Mouse (Mus musculus): ENCODE measurements around the gene Senp5. TPM values are rescaled to one million over a fixed set of nuclear protein-coding genes. Genes with fewer than 3 reads are reported as not detected.

The Senp5 gene
- total RNA-seq, 2 experiments from 2014 or later = 9.2 to 9.4 TPM

GRCm38 (mm10) chr16:31944698-31945255, 58.3 kb downstream of the Senp5 start:
- intact Hi-C loops (cut with DNase I) = no loop called here
- no peak for DNase-seq

DNA sequence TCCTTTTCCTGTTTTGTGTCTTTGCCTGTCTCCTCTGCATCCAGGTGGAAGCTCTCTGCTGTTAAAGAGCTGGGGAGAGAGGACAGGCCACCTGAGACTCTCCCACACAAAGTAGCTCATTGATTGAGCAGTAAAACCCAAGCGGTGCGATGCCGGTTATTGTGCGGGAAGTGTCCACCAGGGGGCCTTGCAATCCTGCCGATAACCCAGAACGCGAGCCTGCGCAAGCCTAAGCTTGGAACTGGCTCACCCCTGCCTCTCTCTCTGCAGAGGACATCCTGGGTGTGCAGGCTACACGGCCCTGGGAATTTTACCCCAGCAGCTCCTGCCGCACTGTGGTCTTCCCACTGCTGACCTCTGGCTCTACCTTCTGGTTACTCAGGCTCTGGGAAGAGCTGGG, 59.1 kb downstream of the Senp5 start:
- intact Hi-C loops (cut with DNase I) = no loop called here
- DNase-seq = peak; percentile 57 to 66

DNA sequence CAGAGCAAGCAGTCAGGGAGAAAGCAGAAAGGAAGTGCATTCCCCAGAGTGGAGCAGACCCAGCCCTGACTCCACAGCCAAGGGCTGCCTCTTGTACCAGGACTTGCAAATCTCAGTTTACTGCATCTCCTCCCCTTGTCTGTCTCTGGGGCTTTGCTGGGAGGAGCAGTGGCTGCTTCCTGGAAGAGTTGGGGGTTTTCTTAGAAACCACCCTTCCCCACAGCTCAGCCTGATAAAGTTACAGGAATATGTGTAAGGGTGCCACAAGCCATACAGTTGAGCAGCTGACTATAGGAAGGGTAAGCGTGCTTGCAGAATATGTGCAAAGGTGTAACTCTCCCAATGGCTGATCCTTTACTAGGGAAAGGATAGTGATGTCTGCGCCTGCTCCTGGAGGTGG, 62.5 kb downstream of the Senp5 start:
- intact Hi-C loops (cut with DNase I) = no loop called here
- no peak for DNase-seq

GRCm38 (mm10) chr16:31938856-31939255, 64.2 kb downstream of the Senp5 start:
- no peak for DNase-seq
- intact Hi-C loops (cut with DNase I) = no loop called here

DNA sequence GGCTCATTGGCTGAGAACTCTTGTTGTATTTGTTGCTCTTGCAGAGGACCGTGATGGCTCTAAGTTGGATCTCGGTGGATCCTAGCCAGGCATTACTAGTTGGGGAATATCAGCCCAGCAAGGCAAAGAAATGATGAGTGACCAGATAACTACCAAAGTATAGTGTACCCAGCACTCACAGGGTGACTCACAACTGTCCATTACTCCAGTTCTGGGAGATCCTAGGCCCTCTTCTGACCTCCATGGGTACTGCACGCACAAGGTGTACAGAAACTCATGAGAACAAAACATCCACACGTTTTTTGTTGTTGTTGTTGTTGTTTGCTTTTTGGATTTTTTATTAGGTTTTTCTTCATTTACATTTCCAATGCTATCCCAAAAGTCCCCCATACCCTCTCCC, 66.5 kb downstream of the Senp5 start:
- intact Hi-C loops (cut with DNase I) = no loop called here

GRCm38 (mm10) chr16:31935091-31935979, 67.8 kb downstream of the Senp5 start:
- no peak for DNase-seq
- intact Hi-C loops (cut with DNase I) = no loop called here

More for the DNA sequence above, 66.5 kb downstream of the Senp5 start:
- no peak for DNase-seq

GRCm38 (mm10) chr16:31934550-31935010, 68.5 kb downstream of the Senp5 start:
- intact Hi-C loops (cut with DNase I) = no loop called here

DNA sequence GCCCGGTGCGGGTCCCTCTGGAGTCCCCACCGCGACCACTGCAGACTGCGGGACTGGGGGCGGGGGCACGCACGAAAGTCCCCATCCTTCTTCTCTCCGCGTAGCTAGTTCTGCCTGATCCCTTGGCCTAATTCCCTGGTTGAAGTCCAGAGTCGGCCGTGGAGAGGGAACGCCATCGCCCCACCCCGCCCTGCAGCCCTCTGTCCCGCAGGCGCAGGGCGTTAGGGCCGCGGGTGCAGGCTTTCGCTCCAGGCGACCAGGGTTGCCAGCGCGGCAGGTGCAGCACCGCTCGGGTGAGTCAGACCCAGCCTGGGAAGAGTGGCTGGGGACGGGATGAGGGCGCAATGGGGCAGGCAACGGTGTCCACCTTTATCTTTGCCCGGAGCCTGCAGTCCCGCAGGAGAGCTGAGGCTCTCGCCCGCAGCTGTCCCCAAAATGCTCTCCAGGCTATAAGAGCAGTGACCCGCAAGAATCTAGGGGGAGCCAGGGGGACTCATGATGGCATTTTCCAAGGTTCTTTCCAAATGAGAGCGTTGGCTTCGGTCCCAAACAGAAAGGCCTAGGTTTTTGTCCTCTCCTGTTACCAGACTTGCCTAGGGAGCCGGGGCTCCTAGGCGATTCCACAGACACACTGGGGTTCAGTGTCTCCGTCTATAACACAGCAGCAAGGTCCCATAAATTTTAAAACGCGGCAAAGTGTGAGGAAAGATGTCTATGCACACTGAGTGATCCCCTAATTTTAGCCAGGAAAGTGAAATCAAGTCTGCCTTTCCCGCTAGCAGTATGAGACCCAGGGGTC, 69.1 kb downstream of the Senp5 start, which contains the start of gene Pigz:
Gene Pigz, plus strand, starts transcription at position 101 of the 799 bp plus-strand sequence.
- peak; percentile 57 for DNase-seq
- intact Hi-C loops (cut with DNase I) = no loop called here

More at GRCm38 (mm10) chr16:31934550-31935010, 68.5 kb downstream of the Senp5 start:
- no peak for DNase-seq

DNA sequence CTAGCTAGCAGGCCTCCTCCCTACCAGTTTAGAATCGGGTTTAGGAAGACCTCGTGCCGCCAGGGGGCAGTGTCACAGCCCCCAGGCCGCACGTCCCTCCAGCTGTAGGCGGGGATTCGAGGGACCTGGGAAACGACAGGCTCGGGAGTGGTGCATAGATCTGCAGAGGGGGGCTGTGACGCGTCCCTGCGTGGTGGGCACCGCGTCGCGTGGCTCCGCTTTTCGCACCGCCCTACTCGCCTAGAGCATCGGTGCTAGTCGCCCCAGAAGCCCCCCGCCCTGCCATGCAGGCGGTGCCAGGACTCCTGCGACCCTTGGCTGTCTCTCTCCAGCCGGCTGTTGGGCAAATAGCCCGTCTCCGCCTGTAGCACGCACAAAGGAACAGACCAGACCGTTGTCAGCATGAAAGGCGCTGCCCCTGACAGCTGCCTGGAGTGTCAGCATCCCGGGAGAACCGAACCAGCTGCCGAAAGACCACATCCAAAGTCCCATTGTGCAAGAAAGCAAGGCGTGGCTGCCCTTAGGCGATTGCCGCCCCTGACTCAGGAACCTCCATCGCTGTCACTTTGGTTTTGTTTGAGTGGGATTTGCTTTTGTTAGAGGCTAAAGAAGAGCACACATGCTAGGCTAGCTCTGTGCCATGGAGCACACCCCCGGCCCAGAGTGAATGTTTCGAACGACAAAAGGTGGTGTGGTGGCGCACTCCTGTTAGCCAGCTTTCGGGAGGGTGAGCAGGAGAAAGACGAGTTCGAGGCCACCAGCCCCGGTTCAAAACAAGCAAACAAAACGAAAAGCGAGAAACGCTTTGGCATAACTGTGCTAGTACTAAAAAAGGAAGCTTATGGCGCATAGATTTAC, 70.0 kb downstream of the Senp5 start:
- DNase-seq = peak; percentile 79 to 83
- intact Hi-C loops (cut with DNase I) = no loop called here

DNA sequence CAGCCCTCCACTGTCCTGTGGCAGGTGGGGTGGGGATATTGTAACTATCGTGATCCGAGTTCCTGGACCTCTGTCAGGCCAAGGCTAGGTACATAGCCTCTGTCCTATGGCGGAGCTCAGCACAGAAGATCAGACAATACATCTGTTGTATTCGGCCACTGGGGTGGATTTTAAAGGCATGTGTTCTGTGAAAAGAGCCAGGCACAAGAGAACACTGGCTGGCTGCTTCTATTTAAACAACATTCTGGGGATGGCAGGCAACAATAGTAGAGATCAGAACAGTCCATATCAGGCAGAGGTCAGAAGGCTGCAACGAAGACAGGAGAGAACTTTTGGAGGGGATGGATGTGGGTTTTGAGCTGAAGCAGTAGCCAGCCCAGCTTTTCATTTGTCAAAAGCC, 70.8 kb downstream of the Senp5 start:
- intact Hi-C loops (cut with DNase I) = no loop called here
- no peak for DNase-seq

GRCm38 (mm10) chr16:31931330-31931729, 71.8 kb downstream of the Senp5 start:
- no peak for DNase-seq
- intact Hi-C loops (cut with DNase I) = no loop called here

DNA sequence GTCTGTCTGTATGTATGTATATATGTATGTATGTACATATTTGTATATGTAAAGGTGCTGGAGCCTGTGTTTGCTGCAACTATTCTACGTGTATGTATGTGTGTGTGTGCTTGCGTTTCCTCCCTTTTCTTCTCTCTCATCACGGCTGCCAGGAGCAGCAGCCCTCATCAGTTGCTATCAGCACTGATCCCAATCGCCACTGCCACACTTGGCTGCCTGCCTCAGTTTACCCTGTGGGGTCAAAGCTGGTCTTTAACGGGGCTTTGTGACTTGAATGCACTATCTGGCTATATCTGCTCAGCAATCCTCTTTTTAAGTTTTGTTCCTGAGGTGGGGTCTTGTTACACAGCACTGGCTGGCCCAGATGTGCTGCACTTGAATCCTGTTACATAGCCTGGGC, 75.7 kb downstream of the Senp5 start:
- no peak for DNase-seq
- intact Hi-C loops (cut with DNase I) = no loop called here

GRCm38 (mm10) chr16:31926547-31927182, 76.4 kb downstream of the Senp5 start:
- intact Hi-C loops (cut with DNase I) = no loop called here
- no peak for DNase-seq

DNA sequence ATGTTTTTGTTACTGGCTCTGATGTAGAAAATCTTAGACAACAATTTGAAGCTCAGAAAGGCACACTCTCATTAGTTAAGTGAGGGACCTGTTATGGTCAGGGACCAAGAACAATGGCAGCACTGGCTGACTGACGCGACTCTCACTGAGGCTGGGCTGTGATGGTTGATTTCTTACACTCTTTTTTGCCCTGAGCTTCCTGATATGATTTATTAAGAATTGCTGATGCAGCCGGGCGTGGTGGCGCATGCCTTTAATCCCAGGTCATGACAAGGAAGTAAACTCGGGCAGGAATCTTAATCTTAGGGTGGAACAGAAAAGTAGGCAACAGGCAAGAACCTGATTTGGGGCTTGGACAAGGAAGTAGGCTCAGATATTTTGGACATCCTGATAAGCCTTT, 77.0 kb downstream of the Senp5 start:
- intact Hi-C loops (cut with DNase I) = no loop called here
- DNase-seq = no peak

- DNase-seq = no peak
- intact Hi-C loops (cut with DNase I) = no loop called here
Measured at GRCm38 (mm10) chr16:31924368-31924767, 78.7 kb downstream of the Senp5 start.

GRCm38 (mm10) chr16:31918248-31918724, 84.8 kb downstream of the Senp5 start:
- intact Hi-C loops (cut with DNase I) = loop anchor here (1.0 to 5.0 kb wide), 3 partner anchors 39 to 456 kb away; no protein-coding TSS in a partner anchor
- DNase-seq = peak; percentile 41 to 56

GRCm38 (mm10) chr16:31917776-31918175, 85.3 kb downstream of the Senp5 start:
- no peak for DNase-seq
- intact Hi-C loops (cut with DNase I) = loop anchor here (1.0 to 5.0 kb wide), 3 partner anchors 38 to 455 kb away; no protein-coding TSS in a partner anchor

- intact Hi-C loops (cut with DNase I) = no loop called here
- no peak for DNase-seq
Measured at GRCm38 (mm10) chr16:31910281-31910847, 92.7 kb downstream of the Senp5 start.

All from gastrocnemius, postnatal 36 days (tissue).